Mouse (Mus musculus) neural tube, embryonic 11.5 days (tissue): Measurements from ENCODE around the gene Pld1. TPM values are rescaled to one million over a fixed set of nuclear protein-coding genes. Genes with fewer than 3 reads are reported as not detected.

Source experiments
- polyA plus RNA-seq: library from polyadenylated mRNA; unstranded; fragments of >200 nt; fragmentation: Nextera tagmentation; extraction: Ambion mirVana; gene quantifications from 2 replicates; pipeline ENCODE4 v1.2.1, GENCODE M21; 2014

The Pld1 gene
- polyA plus RNA-seq, 1 experiment from 2014 or later: 2.7 TPM

Other genes with a start within 250 kb of the Pld1 start
- 12.9 TPM in 2 replicates for gene Fndc3b, start 227.4 kb upstream of the Pld1 start, polyA plus RNA-seq
- gene Tmem212, start 42.3 kb upstream of the Pld1 start, polyA plus RNA-seq: not detected in 2 replicates